Mouse (Mus musculus) limb, embryonic 12.5 days (tissue): ENCODE results near the gene Ccdc9b. TPM values are rescaled to one million over a fixed set of nuclear protein-coding genes. Genes with fewer than 3 reads are reported as not detected.

Experiments
- ATAC-seq: fragments of 200-750 bp; cut with Nextera tagmentation; 2 replicates; pipeline ENCODE4 v1.8.0; 2017; ENCODE audit warnings: low read depth, moderate TSS enrichment; ENCODE audit not compliant: insufficient number of reproducible peaks, insufficient read depth, low FRiP score, low TSS enrichment
- H3K27ac ChIP-seq: fragments of 300-500 bp; sonication (generic); 2 replicates; pipeline ENCODE4 v1.5.1; 2016; ENCODE audit warnings: mild to moderate bottlenecking, moderate library complexity
- H3K27me3 ChIP-seq: fragments of 300-500 bp; sonication (generic); 2 replicates; pipeline ENCODE4 v1.6.1; 2016; ENCODE audit warnings: mild to moderate bottlenecking, moderate library complexity
- H3K36me3 ChIP-seq: fragments of 300-500 bp; sonication (generic); 2 replicates; pipeline ENCODE4 v1.6.1; 2016; ENCODE audit warnings: mild to moderate bottlenecking, moderate library complexity
- H3K4me1 ChIP-seq: fragments of 300-500 bp; sonication (generic); replicated peaks from 2 replicates; pipeline ENCODE4 v1.6.1; 2016
- H3K4me2 ChIP-seq: fragments of 300-500 bp; sonication (generic); 2 replicates; pipeline ENCODE4 v1.6.1; 2016; ENCODE audit warnings: mild to moderate bottlenecking, moderate library complexity
- H3K4me3 ChIP-seq: fragments of 300-500 bp; sonication (generic); replicated peaks from 2 replicates; pipeline ENCODE4 v1.5.1; 2016; ENCODE audit warnings: mild to moderate bottlenecking
- H3K9ac ChIP-seq: fragments of 300-500 bp; sonication (generic); replicated peaks from 2 replicates; pipeline ENCODE4 v1.6.1; 2016; ENCODE audit warnings: mild to moderate bottlenecking, moderate library complexity
- H3K9me3 ChIP-seq: fragments of 300-500 bp; sonication (generic); 2 replicates; pipeline ENCODE4 v1.6.1; 2016; ENCODE audit warnings: mild to moderate bottlenecking, moderate library complexity
- WGBS: fragments of 180-500 bp; shearing (Covaris S2); methylation state at CpG from one replicate; pipeline ENCODE4 v1.1.7; 2016; 5-methylcytosine and 5-hydroxymethylcytosine counted together
- polyA plus RNA-seq: library from polyadenylated mRNA; unstranded; fragments of >200 nt; fragmentation: Nextera tagmentation; extraction: Ambion mirVana; gene quantifications from 2 replicates; pipeline ENCODE4 v1.2.1, GENCODE M21; 2016

The Ccdc9b gene
- polyA plus RNA-seq, 1 experiment from 2014 or later: 0.51 TPM

- Histone ChIP-seq H3K27me3 (peaks cover 42% of the 10 kb centered on the region), H3K4me1 (peaks cover 6% of the 10 kb centered on the region; the same call in 1 of the 2 replicates), H3K9ac (peak overlapping the region; percentile 27), H3K27ac (no peak overlapping the region), H3K9me3 (no peaks in the 10 kb centered on the region), H3K36me3 (no peaks in the 10 kb centered on the region), H3K4me3 (peak overlapping the region; percentile 5; the same call in 1 of the 2 replicates), H3K4me2 (peak overlapping the region; percentile 39)
- ATAC-seq: peak; percentile 43
- 24% methylated on average over 44 of the region's 44 CpGs for WGBS
Measured at GRCm38 (mm10) chr2:118790551-118791525, 28.4 kb upstream of the Ccdc9b start.

GRCm38 (mm10) chr2:118790221-118790550 is 27.7 kb upstream of the Ccdc9b start:
- Histone ChIP-seq H3K9me3 (no peaks in the 10 kb centered on the region), H3K27me3 (peaks cover 43% of the 10 kb centered on the region), H3K36me3 (no peaks in the 10 kb centered on the region), H3K9ac (no peak overlapping the region), H3K4me2 (peak overlapping the region; percentile 39), H3K4me3 (0 out of 2 replicates have a peak overlapping the region, but pooled peaks have one; percentile 5), H3K4me1 (peaks cover 6% of the 10 kb centered on the region; the same call in 1 of the 2 replicates), H3K27ac (no peak overlapping the region)
- ATAC-seq: peak; percentile 27; the same call in 1 of the 2 replicates
- 59% methylated on average over 12 of the region's 12 CpGs for WGBS

- Histone ChIP-seq H3K27ac (no peak overlapping the region), H3K27me3 (peaks cover 43% of the 10 kb centered on the region), H3K9ac (no peak overlapping the region), H3K4me3 (no peak overlapping the region), H3K4me1 (peaks cover 6% of the 10 kb centered on the region; the same call in 1 of the 2 replicates), H3K4me2 (no peak overlapping the region), H3K9me3 (no peaks in the 10 kb centered on the region), H3K36me3 (no peaks in the 10 kb centered on the region)
- ATAC-seq: no peak
- 89% methylated on average over 11 of the region's 11 CpGs for WGBS
Measured at GRCm38 (mm10) chr2:118789501-118789900, 27.0 kb upstream of the Ccdc9b start.

DNA sequence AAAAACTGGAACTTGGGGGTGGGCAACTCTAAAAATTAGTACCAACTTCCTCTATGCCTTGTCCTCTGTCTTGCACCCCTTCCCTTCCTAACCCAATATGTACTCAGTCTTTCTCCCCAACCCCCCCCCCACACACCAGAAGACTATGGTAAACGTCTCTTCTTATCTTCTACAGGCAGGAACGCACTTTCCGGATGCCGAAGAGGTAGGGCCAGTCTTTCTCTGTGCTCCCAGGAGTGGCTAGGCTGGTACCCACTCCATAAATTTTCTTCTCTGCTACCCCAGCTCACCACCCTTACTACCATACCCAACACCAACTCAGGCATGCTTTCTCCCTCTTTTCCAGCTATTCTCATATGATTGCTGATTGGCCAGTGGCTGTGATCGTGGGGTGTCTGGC is 24.1 kb upstream of the Ccdc9b start:
- H3K36me3 ChIP-seq: no peaks in the 10 kb centered on the region
- 87% methylated on average over 5 of the region's 5 CpGs for WGBS
- no peak overlapping the region for H3K27ac ChIP-seq
- H3K4me2 ChIP-seq: no peak overlapping the region
- no peak overlapping the region for H3K4me3 ChIP-seq
- no peaks in the 10 kb centered on the region for H3K9me3 ChIP-seq
- no peak overlapping the region for H3K9ac ChIP-seq
- no peak for ATAC-seq
- peaks cover 34% of the 10 kb centered on the region for H3K27me3 ChIP-seq
- peaks cover 6% of the 10 kb centered on the region; the same call in 1 of the 2 replicates for H3K4me1 ChIP-seq

DNA sequence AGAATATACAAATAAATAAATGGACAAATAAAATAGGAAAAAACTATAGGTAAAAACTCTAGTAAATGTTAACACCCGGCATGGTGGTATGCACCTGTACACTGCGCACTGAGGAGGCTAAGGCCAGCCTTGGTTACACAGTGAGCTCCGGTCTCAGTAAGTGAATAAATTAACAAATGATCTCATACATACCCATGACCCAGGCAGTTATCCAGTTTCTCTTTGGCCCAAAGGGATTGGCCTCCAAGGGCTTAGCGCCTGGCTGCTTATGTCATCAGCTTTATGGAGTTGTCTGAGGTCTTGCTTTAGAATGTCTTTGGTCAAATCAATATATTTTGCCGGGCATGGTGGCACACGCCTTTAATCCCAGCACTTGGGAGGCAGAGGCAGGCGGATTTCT is 21.2 kb upstream of the Ccdc9b start:
- Histone ChIP-seq H3K36me3 (no peaks in the 10 kb centered on the region), H3K4me1 (peaks cover 9% of the 10 kb centered on the region; the same call in 1 of the 2 replicates), H3K4me2 (no peak overlapping the region), H3K4me3 (no peak overlapping the region), H3K9ac (no peak overlapping the region), H3K9me3 (no peaks in the 10 kb centered on the region), H3K27ac (no peak overlapping the region), H3K27me3 (peaks cover 26% of the 10 kb centered on the region)
- 91% methylated on average over 7 of the region's 7 CpGs for WGBS
- no peak for ATAC-seq

DNA sequence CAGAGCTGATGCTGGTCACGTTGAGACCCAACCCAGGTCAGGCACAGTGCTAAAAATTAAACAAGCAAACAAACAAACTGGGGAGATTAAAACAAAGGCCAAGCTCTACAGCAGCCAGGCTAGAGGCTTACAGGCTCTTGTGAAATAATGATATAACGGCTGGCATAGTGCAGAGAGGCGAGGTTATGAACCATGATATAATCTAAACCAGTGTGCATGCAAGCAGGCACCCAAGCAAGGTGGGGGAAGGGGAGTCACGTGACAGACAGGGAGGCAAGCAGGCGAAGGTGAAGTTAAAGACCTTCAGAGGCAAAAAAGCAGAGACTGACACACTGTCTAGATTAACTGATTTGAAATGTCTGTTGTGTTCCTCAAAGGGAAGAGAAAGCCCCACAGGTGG is 20.6 kb upstream of the Ccdc9b start:
- Histone ChIP-seq H3K27me3 (peaks cover 26% of the 10 kb centered on the region), H3K36me3 (no peaks in the 10 kb centered on the region), H3K4me1 (peaks cover 9% of the 10 kb centered on the region; the same call in 1 of the 2 replicates), H3K4me2 (no peak overlapping the region), H3K9ac (no peak overlapping the region), H3K9me3 (no peaks in the 10 kb centered on the region), H3K4me3 (no peak overlapping the region), H3K27ac (no peak overlapping the region)
- 58% methylated on average over 5 of the region's 5 CpGs for WGBS
- ATAC-seq: no peak

DNA sequence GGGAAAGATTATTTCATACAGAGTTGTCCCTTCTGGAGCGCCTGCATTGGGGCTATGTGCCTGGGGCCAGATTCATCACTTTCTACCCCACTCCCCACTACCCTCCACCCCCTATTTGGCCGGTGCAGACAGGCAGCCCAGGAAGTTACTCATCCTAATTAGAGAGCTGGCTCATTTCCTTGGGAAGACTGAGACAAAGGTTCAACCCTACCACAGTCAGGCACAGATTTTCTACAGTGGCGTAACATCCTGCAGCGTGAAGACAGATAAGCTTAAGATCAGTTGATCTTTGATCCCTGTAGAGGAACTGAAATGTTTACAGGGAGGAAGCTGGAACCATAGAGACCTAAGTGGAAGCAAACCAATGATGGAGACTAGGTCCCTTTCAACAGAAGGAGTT is 19.8 kb upstream of the Ccdc9b start:
- H3K9ac ChIP-seq: no peak overlapping the region
- peaks cover 26% of the 10 kb centered on the region for H3K27me3 ChIP-seq
- no peak overlapping the region for H3K4me3 ChIP-seq
- ATAC-seq: no peak
- no peak overlapping the region for H3K27ac ChIP-seq
- H3K4me1 ChIP-seq: peaks cover 9% of the 10 kb centered on the region; the same call in 1 of the 2 replicates
- H3K9me3 ChIP-seq: no peaks in the 10 kb centered on the region
- WGBS: 64% methylated on average over 4 of the region's 4 CpGs
- no peaks in the 10 kb centered on the region for H3K36me3 ChIP-seq
- no peak overlapping the region for H3K4me2 ChIP-seq

DNA sequence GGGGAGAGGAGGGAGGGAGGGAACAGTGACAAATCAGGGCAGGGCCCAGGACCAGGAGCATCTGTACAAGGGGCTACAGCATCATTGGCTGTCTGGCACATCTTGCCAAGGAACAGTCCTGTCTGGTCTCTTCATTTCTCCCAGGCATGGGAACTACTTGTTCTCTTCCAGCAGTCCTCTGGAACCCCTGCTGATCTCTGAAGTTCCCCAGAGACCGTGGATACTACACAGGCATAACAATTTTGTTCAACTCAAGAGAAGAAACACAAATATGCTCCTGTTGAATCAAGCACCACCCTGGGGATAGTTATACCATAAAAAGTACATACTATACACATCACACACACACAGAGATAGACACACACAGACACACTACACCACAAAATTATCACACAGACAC is 18.7 kb upstream of the Ccdc9b start:
- Histone ChIP-seq H3K36me3 (no peaks in the 10 kb centered on the region), H3K4me1 (peaks cover 9% of the 10 kb centered on the region; the same call in 1 of the 2 replicates), H3K27ac (no peak overlapping the region), H3K27me3 (peaks cover 25% of the 10 kb centered on the region), H3K9ac (no peak overlapping the region), H3K4me2 (no peak overlapping the region), H3K9me3 (no peaks in the 10 kb centered on the region), H3K4me3 (no peak overlapping the region)
- 0 out of 2 replicates have a peak, but pooled peaks have one; percentile 8 for ATAC-seq
- WGBS: 36% methylated on average over 1 of the region's 1 CpGs

DNA sequence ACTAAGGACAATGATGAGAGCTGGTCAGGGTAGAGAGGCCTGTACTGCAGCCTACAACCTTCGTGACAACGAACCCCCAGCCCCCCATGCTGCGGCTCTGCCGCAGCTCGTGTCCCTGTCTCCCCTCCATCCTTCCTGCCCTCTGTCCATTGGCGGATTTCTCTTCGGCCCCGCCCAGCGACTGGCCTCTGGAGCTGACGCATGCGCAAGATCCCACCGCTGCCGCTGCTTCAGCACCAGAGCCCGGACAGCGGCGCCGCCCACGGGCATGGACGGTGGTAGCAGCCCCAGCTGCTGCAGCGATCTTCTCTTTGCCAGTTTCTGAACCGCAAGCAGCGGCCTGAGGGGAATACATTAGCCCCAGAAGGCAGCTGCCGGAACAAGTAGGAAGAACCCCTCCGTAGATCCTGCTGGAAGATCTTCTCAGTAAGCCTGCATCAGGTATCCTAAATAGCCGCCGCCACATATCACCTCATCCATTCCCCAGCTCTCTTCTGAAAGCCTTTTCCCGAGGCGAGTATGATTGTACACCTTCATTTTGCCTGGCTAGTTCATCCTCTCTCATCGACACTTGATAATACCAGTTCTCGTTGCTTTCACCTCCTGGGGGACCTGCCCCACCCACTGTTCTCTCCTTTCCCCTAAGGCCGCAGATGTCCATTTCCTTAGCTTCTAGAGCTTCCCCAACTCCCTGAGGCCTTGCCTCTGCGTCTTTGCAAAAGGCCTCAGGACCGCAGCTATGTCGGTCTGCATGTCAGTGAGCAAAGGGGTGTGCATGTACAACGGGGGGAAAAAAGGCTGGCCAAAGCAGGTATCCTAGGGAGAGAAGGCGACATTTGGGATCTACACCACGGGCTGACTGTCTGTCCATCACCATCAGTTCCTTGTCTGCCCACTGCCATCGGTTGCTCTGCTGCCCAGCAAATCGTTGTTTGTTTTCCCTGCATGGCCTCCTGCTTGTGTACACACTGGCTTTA is 17.3 kb upstream of the Ccdc9b start, which contains the start of gene Disp2:
TSS of gene Disp2 (plus strand) at position 216 of the 977 bp plus-strand sequence.
- ATAC-seq: peak; percentile 78; the same call in 1 of the 2 replicates
- H3K4me2 ChIP-seq: peak within 1 kb of the TSS; percentile 57
- H3K9me3 ChIP-seq: no peaks in the 10 kb centered on the region
- peak within 1 kb of the TSS; percentile 33 for H3K4me3 ChIP-seq
- peaks cover 22% of the 10 kb centered on the region for H3K27me3 ChIP-seq
- H3K36me3 ChIP-seq: no peaks in the 10 kb centered on the region
- no peak within 1 kb of the TSS for H3K27ac ChIP-seq
- peaks cover 9% of the 10 kb centered on the region; the same call in 1 of the 2 replicates for H3K4me1 ChIP-seq
- no peak within 1 kb of the TSS for H3K9ac ChIP-seq
- WGBS: 14% methylated on average over 39 of the region's 39 CpGs

- H3K27ac ChIP-seq: no peak overlapping the region
- H3K4me1 ChIP-seq: peaks cover 9% of the 10 kb centered on the region; the same call in 1 of the 2 replicates
- H3K9me3 ChIP-seq: no peaks in the 10 kb centered on the region
- ATAC-seq: no peak
- H3K9ac ChIP-seq: no peak overlapping the region
- H3K36me3 ChIP-seq: no peaks in the 10 kb centered on the region
- peaks cover 22% of the 10 kb centered on the region for H3K27me3 ChIP-seq
- H3K4me2 ChIP-seq: peak overlapping the region; percentile 57
- 6% methylated on average over 10 of the region's 10 CpGs for WGBS
- peak overlapping the region; percentile 33 for H3K4me3 ChIP-seq
Measured at GRCm38 (mm10) chr2:118779065-118779464, 16.6 kb upstream of the Ccdc9b start.
